Mouse (Mus musculus): ENCODE results near the gene Clock.

DNA sequence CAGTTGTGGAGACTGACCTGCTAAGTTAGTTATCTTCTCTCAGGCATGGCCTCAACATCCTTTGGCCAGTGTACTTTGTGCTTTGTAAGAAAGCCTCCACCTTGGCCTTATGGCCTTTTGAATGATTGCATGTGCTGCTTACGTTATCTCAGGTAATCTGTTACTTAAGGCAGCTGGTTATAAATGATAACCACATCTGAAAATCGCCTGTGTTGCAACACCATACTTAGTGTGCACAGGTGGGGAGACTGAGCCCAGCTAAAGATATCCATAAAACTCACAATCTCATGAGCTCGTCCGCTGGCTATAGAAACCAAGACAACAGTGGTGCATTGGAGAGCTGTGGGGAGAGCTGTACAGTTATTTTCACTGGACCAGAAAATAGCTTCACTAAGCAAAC lies 114.0 kb downstream of the Clock start:
- TF ChIP-seq CTCF (IDR thresholded peaks at IDR 0.05; ENCODE audit: low read depth, low read length): no peak
- no peak for TF ChIP-seq POLR2A (IDR thresholded peaks at IDR 0.05; ENCODE audit: borderline replicate concordance, low read depth, low read length)

Data from bone marrow macrophage, adult 2 months (primary cell).